Mouse (Mus musculus): ENCODE measurements around the gene Cfap299. TPM values are rescaled to one million over a fixed set of nuclear protein-coding genes. Genes with fewer than 3 reads are reported as not detected.

Gene Cfap299
- total RNA-seq, 2 experiments from 2014 or later = 0.70 to 1.5 TPM

DNA sequence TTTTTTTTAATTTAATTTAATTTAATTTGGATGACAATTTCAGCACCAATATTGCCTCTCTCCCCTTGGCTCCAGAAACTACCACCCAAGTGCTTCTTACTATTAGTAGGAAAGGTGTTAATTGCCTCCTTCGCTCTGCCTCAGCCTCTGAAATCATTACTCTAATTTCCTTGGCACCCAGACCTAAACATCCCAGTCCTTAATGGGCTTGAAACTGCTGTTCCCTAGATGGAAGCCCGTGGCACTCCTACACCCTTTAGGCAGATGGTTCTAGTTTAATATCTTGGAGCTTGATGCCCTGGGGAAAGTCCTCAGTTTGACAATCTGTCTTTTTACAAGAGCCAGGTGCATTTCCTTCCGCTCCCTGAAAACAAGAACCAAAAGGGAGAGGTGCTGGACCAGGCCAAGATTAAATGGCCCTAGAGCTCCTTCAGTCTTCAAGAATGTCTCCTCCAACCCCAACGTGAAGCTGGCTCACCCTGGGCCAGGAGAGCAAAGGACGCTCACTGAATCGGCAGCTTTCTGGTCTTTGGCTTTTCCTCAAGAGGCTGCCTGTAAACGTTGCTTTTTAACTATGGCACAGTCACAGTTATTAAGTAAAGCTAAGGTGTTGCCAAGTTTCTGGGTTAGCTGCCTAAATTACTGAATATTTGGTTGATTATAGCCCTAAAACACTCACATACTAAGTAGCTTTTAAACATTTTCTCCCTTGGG lies 461.9 kb downstream of the Cfap299 start:
- no peak for DNase-seq
- intact Hi-C loops (cut with DNase I) = no loop called here

DNA sequence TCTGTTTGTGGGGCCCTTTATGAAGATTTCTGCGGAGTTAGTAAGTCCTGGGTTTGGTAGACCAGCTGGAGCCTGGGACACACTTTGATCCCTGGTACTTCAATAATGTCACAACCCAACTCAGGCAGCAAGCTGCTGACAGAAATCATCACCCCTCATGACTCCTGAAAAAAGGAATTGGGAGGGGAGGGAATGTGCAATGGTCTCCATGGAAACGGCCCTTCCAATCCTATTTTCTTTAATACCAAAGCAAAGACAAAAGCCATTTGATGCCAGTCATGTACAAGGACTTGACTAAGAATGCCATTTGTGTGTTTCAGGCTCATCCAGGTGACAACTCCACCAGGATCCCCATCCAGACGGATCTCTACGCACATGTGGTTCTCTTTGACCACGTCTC lies 472.4 kb downstream of the Cfap299 start:
- intact Hi-C loops (cut with DNase I) = no loop called here
- no peak for DNase-seq

DNA sequence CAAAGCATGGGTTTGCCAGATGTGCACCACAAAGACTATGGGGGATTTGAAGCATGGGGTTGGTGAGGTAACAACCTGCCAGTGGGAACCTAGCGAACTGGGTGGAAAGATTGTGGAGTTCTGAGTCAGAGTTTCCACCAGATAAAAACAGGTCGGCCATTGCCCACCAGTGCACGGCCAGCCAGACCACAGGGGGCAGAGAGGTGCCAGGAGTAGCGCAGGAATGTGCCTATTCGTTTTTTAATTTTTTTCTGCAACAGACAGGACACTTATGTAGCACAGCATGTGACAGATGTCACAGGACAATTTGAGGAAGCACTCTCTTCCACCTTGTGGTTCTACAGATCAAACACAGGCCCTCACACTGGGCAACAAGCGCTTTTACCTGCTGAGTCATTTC lies 475.7 kb downstream of the Cfap299 start:
- DNase-seq = no peak
- intact Hi-C loops (cut with DNase I) = no loop called here

DNA sequence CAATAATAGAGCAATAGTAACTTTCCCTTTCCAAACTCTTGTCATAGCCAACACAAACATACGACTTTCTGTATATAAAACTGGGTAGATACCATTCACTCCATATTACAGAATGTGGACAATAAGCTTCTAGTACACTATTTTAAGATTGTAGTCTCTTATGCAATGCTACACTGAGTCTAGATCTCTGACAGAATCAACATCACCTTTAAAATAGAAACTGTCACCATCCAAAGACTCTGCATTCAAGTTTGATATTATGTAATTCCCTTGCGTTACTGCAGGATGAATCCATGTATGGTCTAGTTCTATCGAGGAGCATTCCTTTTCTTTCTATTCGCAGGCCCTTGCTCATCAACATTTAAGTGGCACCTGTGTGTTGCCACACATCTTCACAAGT lies 477.4 kb downstream of the Cfap299 start:
- intact Hi-C loops (cut with DNase I) = no loop called here
- DNase-seq = no peak

DNA sequence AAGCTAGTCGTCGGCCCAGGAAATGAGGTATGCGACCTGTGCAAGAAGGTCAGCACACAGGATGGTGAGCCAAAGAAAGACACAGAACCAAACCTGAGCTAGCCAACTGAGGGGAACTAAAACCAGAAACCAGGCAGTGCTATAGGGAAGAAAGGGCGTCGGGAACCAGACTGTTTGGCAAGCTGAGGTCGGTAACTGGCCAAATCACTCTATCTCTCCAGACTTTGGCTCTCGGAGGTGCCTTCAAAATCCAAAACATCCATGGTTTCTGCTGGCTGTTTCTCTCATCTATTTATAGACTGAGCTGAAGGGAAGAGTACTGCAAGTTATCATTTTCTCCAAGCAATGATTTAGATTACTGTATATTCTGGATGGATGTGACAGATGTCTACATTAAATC lies 477.9 kb downstream of the Cfap299 start:
- intact Hi-C loops (cut with DNase I) = no loop called here
- no peak for DNase-seq

GRCm38 (mm10) chr5:98807953-98808352 lies 478.8 kb downstream of the Cfap299 start:
- DNase-seq = no peak
- intact Hi-C loops (cut with DNase I) = no loop called here

GRCm38 (mm10) chr5:98812380-98812779 lies 483.3 kb downstream of the Cfap299 start:
- intact Hi-C loops (cut with DNase I) = no loop called here
- no peak for DNase-seq

GRCm38 (mm10) chr5:98815269-98815668 lies 486.2 kb downstream of the Cfap299 start:
- DNase-seq = no peak
- intact Hi-C loops (cut with DNase I) = no loop called here

DNA sequence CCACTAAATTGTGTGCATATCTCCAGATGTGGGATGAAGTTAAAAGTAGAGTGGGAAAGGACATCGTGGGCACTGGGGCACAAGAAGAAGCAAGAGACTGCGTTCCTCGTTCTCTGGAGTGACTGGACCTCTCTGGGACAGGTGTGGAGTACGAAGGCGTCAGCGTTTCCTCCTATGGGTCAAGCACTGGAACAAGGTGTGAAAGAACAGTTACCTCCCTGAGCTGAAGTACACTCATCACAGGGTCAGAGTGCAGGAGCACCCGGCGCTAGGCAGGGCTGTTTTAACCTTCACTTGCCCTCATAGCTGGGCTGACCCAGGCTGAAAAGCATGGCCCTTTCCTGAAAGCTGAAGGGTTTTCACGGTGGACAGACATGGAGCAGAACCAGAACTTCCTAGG lies 504.7 kb downstream of the Cfap299 start:
- intact Hi-C loops (cut with DNase I) = no loop called here
- no peak for DNase-seq

DNA sequence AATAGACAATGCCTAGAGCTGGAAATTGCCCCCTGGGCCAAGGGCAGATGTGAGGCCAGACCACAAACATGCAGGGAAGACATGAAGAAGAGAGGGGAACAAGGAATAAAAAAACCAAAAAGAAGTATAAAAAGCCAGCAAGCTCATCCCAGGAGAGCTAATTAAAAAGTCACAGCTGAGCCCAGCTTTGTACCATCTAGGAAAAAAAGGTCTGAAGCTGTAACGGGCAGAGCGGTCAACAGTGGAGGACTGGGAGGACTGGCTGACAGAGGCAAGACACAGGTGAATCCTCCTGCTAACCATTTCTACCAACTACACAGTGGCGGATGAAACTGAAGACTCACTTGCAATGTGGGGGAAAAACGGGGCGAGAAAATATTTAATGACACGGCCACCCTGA lies 505.2 kb downstream of the Cfap299 start:
- no peak for DNase-seq
- intact Hi-C loops (cut with DNase I) = no loop called here

- no peak for DNase-seq
- intact Hi-C loops (cut with DNase I) = no loop called here
These were observed 513.7 kb downstream of the Cfap299 start for GRCm38 (mm10) chr5:98842600-98843310.

DNA sequence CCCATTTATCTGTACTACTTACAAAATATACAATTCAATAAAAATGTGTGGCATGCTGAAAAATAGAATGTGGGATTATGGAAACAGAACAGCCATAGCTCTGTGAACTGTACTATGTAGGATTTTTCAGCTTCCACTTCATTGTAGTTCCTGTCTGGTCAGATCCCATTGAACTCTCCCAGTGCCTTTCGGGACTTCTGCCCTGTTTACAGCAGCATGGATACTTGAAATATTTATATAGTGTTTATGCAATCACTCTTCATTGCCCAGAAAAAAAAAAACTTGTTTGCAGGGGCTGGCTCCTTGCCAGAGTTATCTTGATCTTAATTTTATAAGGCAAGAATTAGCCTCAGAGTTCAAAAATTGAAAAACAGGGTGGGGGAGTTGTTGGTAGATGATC lies 515.6 kb downstream of the Cfap299 start:
- no peak for DNase-seq
- intact Hi-C loops (cut with DNase I) = no loop called here

Small RNAs within 50 kb of the gene (microRNA-seq; reads per million reads assigned to microRNA genes)
- not detected for gene Mir703

Other genes with a start within 250 kb of the Cfap299 start
- 10 to 100 TPM; 60.6 to 64.9 TPM for gene Prdm8, start 162.1 kb upstream of the Cfap299 start, total RNA-seq (2021)
- 1 to 10 TPM; 1.3 to 1.5 TPM for gene Fgf5, start 75.1 kb upstream of the Cfap299 start, total RNA-seq (2021)
- gene Gm11111, start 223.4 kb downstream of the Cfap299 start, total RNA-seq (2021) = not detected

Measured in left cerebral cortex, postnatal 4 days (tissue).